Mouse (Mus musculus): ENCODE data around the gene Mfap5. TPM values are rescaled to one million over a fixed set of nuclear protein-coding genes. Genes with fewer than 3 reads are reported as not detected.
"Not testable (repeated sequence)": the region's sequence is repeated elsewhere in the genome, so short reads cannot be mapped to it uniquely, and the experiment has no call there.

Mfap5 gene
- polyA plus RNA-seq, 1 experiment, result 0.26 TPM

DNA sequence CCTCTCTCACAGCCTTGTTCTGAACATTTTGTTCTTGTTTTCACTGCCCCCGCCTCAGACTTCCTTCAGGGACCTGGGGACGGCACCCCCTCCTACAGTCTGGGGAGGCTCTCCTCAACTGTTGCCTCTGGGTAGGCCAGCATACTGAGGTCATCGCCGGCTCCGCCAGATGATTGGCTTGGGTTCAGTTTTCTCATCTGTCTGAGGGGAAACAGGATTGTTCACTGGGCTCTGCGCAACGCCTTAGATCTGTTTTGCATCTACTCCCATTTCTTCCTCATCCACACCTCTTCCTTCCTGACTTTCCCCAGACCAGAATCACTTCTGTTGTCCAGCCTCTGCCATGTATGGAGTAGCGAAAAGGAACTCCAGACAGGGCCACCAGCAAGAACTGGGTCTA is 2.8 kb downstream of the Mfap5 start:
- Histone ChIP-seq H3K4me3 (ENCODE audit: insufficient read depth, poor library complexity, severe bottlenecking) (no peak overlapping the region), H3K27me3 (ENCODE audit: control insufficient read depth, insufficient read depth, insufficient read length) (no peaks in the 10 kb centered on the region), H3K36me3 (ENCODE audit: control insufficient read depth, insufficient read depth) (no peaks in the 10 kb centered on the region), H3ac (ENCODE audit: control insufficient read depth, insufficient read length, low read depth) (no peak overlapping the region), H3K79me2 (ENCODE audit: control insufficient read depth, insufficient read depth) (no peaks in the 10 kb centered on the region), H3K79me3 (ENCODE audit: low read depth) (no peaks in the 10 kb centered on the region)
- TF ChIP-seq USF1 (IDR thresholded peaks at IDR 0.05; ENCODE audit: low read depth), result no peak
- no peak for TF ChIP-seq CEBPB (IDR thresholded peaks at IDR 0.05; ENCODE audit: low read depth)
- TF ChIP-seq MYOG (IDR thresholded peaks at IDR 0.05; ENCODE audit: control insufficient read depth, extremely low read depth, insufficient read length), result no peak

DNA sequence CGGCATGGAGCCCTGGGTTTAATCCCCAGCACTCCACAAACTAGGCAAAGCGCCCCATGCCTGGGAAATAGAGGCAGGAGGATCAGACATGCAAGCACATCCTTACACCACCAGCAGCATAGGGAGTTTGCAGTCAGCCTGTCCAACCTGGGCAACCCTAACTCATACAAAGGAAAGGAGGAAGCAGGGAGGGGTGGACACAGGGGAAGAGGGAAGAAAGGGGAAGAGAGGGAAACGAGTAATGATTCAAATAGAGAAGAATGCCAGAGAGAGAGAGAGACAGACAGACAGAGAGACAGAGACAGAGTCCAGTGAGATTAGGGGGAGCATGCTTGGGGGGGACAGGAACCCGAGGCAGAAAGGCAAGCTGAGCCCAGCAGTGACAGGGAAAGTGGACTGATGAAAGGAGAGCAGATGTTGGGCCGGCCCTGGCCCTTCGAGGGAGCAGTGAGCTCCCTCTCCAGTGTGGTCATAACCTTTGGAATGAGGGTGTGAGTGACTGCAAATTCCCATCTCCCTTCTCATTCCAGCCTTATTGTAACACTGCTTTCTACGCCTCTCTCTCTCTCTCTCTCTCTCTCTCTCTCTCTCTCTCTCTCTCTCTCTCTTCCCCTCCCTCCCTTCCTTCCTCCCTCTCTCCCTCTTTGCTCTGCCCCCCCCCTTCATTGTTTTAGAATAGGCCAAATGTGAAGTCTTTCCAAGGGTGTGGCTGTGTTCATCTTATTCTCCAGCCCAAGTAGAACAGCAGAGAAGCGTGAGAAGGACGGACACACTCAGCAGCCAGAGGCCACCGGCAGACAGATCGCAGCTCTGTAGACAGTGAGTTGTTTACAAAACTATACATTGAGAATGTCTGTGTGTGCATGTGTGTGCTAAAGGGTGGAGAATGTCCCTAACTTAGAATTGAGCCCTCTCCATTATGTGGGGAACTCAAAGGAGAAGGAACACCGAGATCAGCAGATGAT is 7.6 kb downstream of the Mfap5 start:
- no peaks in the 10 kb centered on the region for H3K27me3 ChIP-seq (ENCODE audit: control insufficient read depth, insufficient read depth, insufficient read length)
- H3K4me3 ChIP-seq (ENCODE audit: insufficient read depth, poor library complexity, severe bottlenecking), result no peak overlapping the region
- H3K36me3 ChIP-seq (ENCODE audit: control insufficient read depth, insufficient read depth), result no peaks in the 10 kb centered on the region
- no peak overlapping the region for H3ac ChIP-seq (ENCODE audit: control insufficient read depth, insufficient read length, low read depth)
- TF ChIP-seq CTCF (IDR thresholded peaks at IDR 0.05; ENCODE audit: control insufficient read depth, insufficient read depth, insufficient read length) (no peak), USF1 (IDR thresholded peaks at IDR 0.05; ENCODE audit: low read depth) (no peak), MAX (IDR thresholded peaks at IDR 0.05) (no peak), CEBPB (IDR thresholded peaks at IDR 0.05; ENCODE audit: low read depth) (no peak), MYOG (IDR thresholded peaks at IDR 0.05; ENCODE audit: control insufficient read depth, extremely low read depth, insufficient read length) (no peak), MYOD1 (IDR thresholded peaks at IDR 0.05; ENCODE audit: control insufficient read depth, insufficient read length, low read depth) (no peak), FOSL1 (IDR thresholded peaks at IDR 0.05; ENCODE audit: insufficient read depth, low read length, poor library complexity, severe bottlenecking) (no peak)
- H3K79me2 ChIP-seq (ENCODE audit: control insufficient read depth, insufficient read depth), result no peaks in the 10 kb centered on the region
- no peaks in the 10 kb centered on the region for H3K79me3 ChIP-seq (ENCODE audit: low read depth)

- H3ac ChIP-seq (ENCODE audit: control insufficient read depth, insufficient read length, low read depth), result no peak overlapping the region
- no peak for TF ChIP-seq USF1 (IDR thresholded peaks at IDR 0.05; ENCODE audit: low read depth)
- H3K79me3 ChIP-seq (ENCODE audit: low read depth), result no peaks in the 10 kb centered on the region
- H3K4me3 ChIP-seq (ENCODE audit: insufficient read depth, poor library complexity, severe bottlenecking), result no peak overlapping the region
- no peaks in the 10 kb centered on the region for H3K79me2 ChIP-seq (ENCODE audit: control insufficient read depth, insufficient read depth)
- no peaks in the 10 kb centered on the region for H3K36me3 ChIP-seq (ENCODE audit: control insufficient read depth, insufficient read depth)
- H3K27me3 ChIP-seq (ENCODE audit: control insufficient read depth, insufficient read depth, insufficient read length), result no peaks in the 10 kb centered on the region
Measured at GRCm38 (mm10) chr6:122514312-122514711, 8.7 kb downstream of the Mfap5 start.

DNA sequence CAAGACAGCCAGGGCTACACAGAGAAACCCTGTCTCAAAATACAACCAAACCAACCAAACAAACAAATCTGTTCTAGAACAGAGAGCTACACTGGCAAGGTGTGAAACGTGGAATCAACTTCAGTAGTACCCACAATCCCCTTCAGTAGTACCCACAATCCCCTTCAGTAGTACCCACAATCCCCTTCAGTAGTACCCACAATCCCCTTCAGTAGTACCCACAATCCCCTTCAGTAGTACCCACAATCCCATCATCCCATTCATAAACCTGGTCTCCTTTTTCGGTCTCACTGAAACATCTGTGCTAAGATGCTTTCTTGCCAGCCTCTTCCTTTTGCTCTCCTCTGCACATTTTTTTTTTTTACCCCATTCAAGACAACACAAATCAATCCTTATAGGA is 10.1 kb downstream of the Mfap5 start:
- H3K36me3 ChIP-seq (ENCODE audit: control insufficient read depth, insufficient read depth); H3K4me3 ChIP-seq (ENCODE audit: insufficient read depth, poor library complexity, severe bottlenecking); H3K27me3 ChIP-seq (ENCODE audit: control insufficient read depth, insufficient read depth, insufficient read length); H3K79me3 ChIP-seq (ENCODE audit: low read depth); H3ac ChIP-seq (ENCODE audit: control insufficient read depth, insufficient read length, low read depth); H3K79me2 ChIP-seq (ENCODE audit: control insufficient read depth, insufficient read depth): not testable (repeated sequence)

DNA sequence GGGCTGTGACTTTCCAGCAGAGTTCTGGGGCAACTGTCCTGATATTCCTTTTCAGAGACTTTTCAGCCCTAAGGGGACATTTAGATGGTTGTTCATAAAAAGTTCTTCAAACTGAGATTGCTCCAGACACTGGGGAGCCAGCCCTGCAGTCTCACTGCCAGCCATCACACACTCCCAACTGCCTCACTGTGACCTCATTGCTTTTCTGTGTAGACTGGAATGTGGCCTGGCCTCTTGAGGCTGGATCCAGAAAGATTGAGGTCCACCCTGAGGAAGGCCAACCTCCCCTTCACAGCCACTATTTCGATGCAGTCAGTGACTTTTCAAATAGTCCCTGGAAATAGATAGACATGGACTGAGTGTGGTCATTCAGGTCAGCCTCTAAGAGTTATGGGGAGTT is 12.0 kb downstream of the Mfap5 start:
- Histone ChIP-seq H3K36me3 (ENCODE audit: control insufficient read depth, insufficient read depth) (no peaks in the 10 kb centered on the region), H3K79me3 (ENCODE audit: low read depth) (no peaks in the 10 kb centered on the region), H3K27me3 (ENCODE audit: control insufficient read depth, insufficient read depth, insufficient read length) (no peaks in the 10 kb centered on the region), H3K79me2 (ENCODE audit: control insufficient read depth, insufficient read depth) (no peaks in the 10 kb centered on the region), H3K4me3 (ENCODE audit: insufficient read depth, poor library complexity, severe bottlenecking) (no peak overlapping the region), H3ac (ENCODE audit: control insufficient read depth, insufficient read length, low read depth) (no peak overlapping the region)
- no peak for TF ChIP-seq MYOG (IDR thresholded peaks at IDR 0.05; ENCODE audit: control insufficient read depth, extremely low read depth, insufficient read length)
- TF ChIP-seq USF1 (IDR thresholded peaks at IDR 0.05; ENCODE audit: low read depth), result no peak
- no peak for TF ChIP-seq MYOD1 (IDR thresholded peaks at IDR 0.05; ENCODE audit: control insufficient read depth, insufficient read length, low read depth)
- TF ChIP-seq MAX (IDR thresholded peaks at IDR 0.05), result no peak
- no peak for TF ChIP-seq FOSL1 (IDR thresholded peaks at IDR 0.05; ENCODE audit: insufficient read depth, low read length, poor library complexity, severe bottlenecking)
- TF ChIP-seq CTCF (IDR thresholded peaks at IDR 0.05; ENCODE audit: control insufficient read depth, insufficient read depth, insufficient read length), result no peak
- TF ChIP-seq CEBPB (IDR thresholded peaks at IDR 0.05; ENCODE audit: low read depth), result no peak

DNA sequence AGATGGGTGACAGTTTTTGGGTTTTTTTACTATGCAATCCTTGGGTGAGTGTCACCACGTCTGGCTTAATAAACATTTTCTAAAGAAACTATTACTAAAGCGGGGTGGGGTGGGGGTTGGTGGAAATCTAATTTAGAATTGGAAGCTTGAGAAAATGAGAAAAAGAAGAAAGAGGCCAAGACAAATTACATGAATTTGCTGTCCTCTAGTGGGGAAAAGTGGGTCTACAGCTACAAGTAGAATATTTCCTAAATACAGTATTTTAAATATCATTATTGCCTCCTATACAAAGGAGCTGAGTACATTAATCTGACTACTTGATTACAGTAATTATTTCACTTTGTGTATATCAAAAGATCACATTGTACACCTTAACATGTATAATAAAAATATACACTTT is 13.7 kb downstream of the Mfap5 start:
- Histone ChIP-seq H3K79me3 (ENCODE audit: low read depth) (no peaks in the 10 kb centered on the region), H3K79me2 (ENCODE audit: control insufficient read depth, insufficient read depth) (no peaks in the 10 kb centered on the region), H3K36me3 (ENCODE audit: control insufficient read depth, insufficient read depth) (no peaks in the 10 kb centered on the region), H3K4me3 (ENCODE audit: insufficient read depth, poor library complexity, severe bottlenecking) (no peak overlapping the region), H3K27me3 (ENCODE audit: control insufficient read depth, insufficient read depth, insufficient read length) (no peaks in the 10 kb centered on the region), H3ac (ENCODE audit: control insufficient read depth, insufficient read length, low read depth) (no peak overlapping the region)
- TF ChIP-seq CEBPB (IDR thresholded peaks at IDR 0.05; ENCODE audit: low read depth), result no peak
- no peak for TF ChIP-seq USF1 (IDR thresholded peaks at IDR 0.05; ENCODE audit: low read depth)
- TF ChIP-seq MYOD1 (IDR thresholded peaks at IDR 0.05; ENCODE audit: control insufficient read depth, insufficient read length, low read depth), result no peak
- TF ChIP-seq CTCF (IDR thresholded peaks at IDR 0.05; ENCODE audit: control insufficient read depth, insufficient read depth, insufficient read length), result no peak
- no peak for TF ChIP-seq FOSL1 (IDR thresholded peaks at IDR 0.05; ENCODE audit: insufficient read depth, low read length, poor library complexity, severe bottlenecking)
- TF ChIP-seq MYOG (IDR thresholded peaks at IDR 0.05; ENCODE audit: control insufficient read depth, extremely low read depth, insufficient read length), result no peak
- TF ChIP-seq MAX (IDR thresholded peaks at IDR 0.05), result no peak

Data from C2C12 (cell line).